Mouse (Mus musculus) brown adipose tissue, adult 24 weeks (tissue): ENCODE data around the gene D430041D05Rik. TPM values are rescaled to one million over a fixed set of nuclear protein-coding genes. Genes with fewer than 3 reads are reported as not detected.

Experiments
- H3K27ac ChIP-seq: fragments of 200-500 bp; replicated peaks from 2 replicates; pipeline ENCODE4 v1.5.1; 2012; ENCODE audit warnings: low read depth, mild to moderate bottlenecking, low read length
- H3K4me1 ChIP-seq: fragments of 200-500 bp; 2 replicates; pipeline ENCODE4 v1.6.1; 2012; ENCODE audit warnings: low read length, mixed read lengths; ENCODE audit not compliant: control insufficient read depth, insufficient read depth, insufficient read length
- H3K4me3 ChIP-seq: fragments of 200-500 bp; 2 replicates; pipeline ENCODE4 v1.5.1; 2012; ENCODE audit warnings: low read depth, mild to moderate bottlenecking, low read length, moderate library complexity; ENCODE audit not compliant: insufficient read depth
- polyA plus RNA-seq: library from polyadenylated mRNA; stranded (reverse); fragments of >200 nt; gene quantifications from 2 replicates; pipeline ENCODE4 v1.2.4, GENCODE M21; 2012; ENCODE audit not compliant: missing spikeins, insufficient read depth, insufficient read length

D430041D05Rik gene
- polyA plus RNA-seq, 1 experiment: 0.12 TPM

DNA sequence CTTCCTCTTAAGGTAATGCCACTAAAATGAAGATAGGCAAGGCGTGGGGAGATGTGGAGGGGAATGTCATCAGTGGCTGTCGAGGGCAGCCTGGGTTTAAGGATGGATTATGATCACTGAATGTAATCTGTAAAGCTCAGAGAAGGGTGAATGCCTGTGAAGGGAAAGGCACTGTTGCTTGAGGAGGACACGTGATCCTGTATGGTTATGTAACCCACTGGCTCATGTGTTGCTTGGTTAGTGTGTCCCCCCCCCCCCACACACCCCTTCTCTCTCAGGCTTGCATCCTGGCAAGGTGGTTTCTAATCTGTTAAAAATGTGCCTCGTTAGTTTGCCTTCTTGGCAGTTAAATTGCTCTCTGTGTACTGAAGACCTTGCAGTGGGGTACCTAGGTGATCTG is 173.7 kb downstream of the D430041D05Rik start:
- H3K4me3 ChIP-seq: no peak overlapping the region
- no peaks in the 10 kb centered on the region for H3K4me1 ChIP-seq
- no peak overlapping the region for H3K27ac ChIP-seq

GRCm38 (mm10) chr2:104230444-104230843 is 180.4 kb downstream of the D430041D05Rik start:
- no peaks in the 10 kb centered on the region for H3K4me1 ChIP-seq
- H3K27ac ChIP-seq: no peak overlapping the region
- no peak overlapping the region for H3K4me3 ChIP-seq

- Histone ChIP-seq H3K4me3 (no peak overlapping the region), H3K27ac (no peak overlapping the region), H3K4me1 (no peaks in the 10 kb centered on the region)
These were observed 184.8 kb downstream of the D430041D05Rik start for GRCm38 (mm10) chr2:104226057-104226456.

DNA sequence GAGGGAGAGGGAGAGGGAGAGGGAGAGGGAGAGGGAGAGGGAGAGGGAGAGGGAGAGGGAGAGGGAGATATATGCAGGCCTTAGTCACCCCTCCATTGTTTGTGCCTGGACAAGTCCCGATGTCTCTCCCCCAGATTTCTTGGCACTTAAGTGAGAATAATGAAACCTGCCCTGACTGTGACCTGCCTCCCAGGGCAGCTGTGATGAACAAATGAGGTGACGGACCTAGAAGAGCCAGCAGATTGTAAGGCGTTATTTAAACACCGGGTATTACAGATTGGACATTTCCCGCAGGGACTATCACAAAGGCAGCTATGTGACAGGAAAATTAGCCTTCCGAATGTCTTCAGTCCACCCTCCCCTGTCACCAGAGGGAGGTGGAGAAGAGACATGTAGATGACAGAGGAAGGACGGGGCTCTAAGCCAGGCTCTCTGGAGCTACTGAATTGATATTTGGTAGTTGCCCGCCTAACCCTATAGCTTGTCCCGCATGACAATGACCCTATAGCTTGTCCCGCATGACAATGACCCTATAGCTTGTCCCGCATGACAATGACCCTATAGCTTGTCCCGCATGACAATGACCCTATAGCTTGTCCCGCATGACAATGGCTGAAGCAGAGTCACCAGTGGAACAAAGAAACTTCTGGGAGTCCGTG is 191.0 kb downstream of the D430041D05Rik start:
- no peak overlapping the region for H3K27ac ChIP-seq
- H3K4me1 ChIP-seq: no peaks in the 10 kb centered on the region
- H3K4me3 ChIP-seq: no peak overlapping the region

GRCm38 (mm10) chr2:104218588-104219065 is 192.2 kb downstream of the D430041D05Rik start:
- no peak overlapping the region for H3K27ac ChIP-seq
- no peak overlapping the region for H3K4me3 ChIP-seq

DNA sequence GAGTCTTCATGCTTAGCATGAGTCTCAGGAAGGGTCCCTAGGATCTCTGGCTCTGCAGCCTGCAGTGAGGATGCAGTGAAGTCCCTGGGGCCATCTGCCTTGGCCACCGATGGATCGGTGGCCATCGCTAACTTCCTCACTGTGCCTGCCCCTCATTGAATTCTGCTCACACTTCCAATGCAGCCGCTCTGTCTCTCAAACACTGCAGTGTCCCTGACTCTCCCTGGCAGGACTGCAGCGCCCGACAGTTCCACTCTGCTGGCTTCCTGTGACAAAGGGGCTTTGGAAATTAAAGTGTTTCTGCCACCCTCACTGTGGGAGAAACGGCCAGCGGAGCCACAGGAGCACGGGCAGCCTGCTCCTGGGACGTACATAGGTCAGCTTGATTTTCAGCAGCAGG is 192.7 kb downstream of the D430041D05Rik start:
- Histone ChIP-seq H3K4me3 (no peak overlapping the region), H3K27ac (no peak overlapping the region), H3K4me1 (no peaks in the 10 kb centered on the region)

More at GRCm38 (mm10) chr2:104218588-104219065, 192.2 kb downstream of the D430041D05Rik start:
- no peaks in the 10 kb centered on the region for H3K4me1 ChIP-seq

DNA sequence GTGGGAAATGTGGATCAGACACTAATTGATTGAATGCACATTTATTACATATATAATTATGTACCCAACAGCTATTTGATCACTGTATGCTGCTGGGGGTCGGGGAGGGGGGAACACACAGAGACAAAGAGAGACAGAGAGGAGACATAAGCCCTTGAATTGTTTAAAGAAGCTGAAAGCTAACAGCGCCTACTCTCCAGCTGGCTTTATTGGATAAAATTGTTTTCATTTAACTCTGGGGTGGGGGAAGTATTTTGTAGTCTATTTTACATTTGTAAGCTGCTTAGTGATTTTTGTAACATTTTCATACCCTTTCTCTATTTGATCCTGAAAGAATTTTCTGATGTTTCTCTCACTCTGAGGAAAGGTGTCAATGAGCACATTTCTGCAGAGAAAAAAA is 201.4 kb downstream of the D430041D05Rik start:
- Histone ChIP-seq H3K4me3 (no peak overlapping the region), H3K4me1 (no peaks in the 10 kb centered on the region), H3K27ac (no peak overlapping the region)

DNA sequence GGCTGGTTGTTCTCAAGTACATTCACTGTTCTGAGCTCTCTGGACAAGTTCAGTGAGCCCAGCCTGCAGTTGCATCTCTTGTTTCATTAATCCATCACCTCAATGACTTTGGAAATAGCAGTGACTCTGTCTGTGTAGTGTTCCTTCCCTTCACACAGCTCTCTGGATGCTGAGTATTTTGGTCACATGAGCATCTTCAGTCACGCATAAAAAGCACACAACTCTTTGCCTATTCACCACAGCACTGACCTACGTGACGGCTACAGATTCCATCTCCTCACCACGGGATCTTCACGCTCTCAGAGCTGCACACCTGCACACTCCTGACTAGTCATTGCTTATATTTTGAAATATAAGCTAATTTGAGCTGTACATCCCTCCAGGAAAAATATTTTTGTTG is 202.4 kb downstream of the D430041D05Rik start:
- Histone ChIP-seq H3K27ac (no peak overlapping the region), H3K4me3 (no peak overlapping the region), H3K4me1 (no peaks in the 10 kb centered on the region)

- H3K4me1 ChIP-seq: no peaks in the 10 kb centered on the region
- no peak overlapping the region for H3K27ac ChIP-seq
- H3K4me3 ChIP-seq: no peak overlapping the region
These were observed 202.9 kb downstream of the D430041D05Rik start for GRCm38 (mm10) chr2:104207948-104208347.

DNA sequence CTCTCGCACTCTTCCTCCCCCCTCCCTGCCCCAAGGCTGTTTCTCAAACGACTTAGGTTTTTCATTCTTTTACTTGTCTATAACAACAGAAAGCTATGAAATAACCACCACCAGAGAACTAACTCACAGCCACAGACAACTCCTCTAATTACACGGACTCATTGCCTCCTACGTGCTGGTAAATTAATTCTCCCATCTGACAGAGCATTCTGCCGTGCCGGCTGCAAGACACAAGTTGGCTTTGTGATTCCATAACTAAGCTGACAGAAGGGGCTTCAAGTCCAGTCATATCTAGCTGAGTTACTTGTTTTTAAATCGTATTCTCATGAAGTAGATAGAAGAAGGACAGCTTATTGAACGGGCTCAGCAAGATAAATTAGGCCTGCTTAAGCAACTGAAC is 205.2 kb downstream of the D430041D05Rik start:
- Histone ChIP-seq H3K27ac (no peak overlapping the region), H3K4me1 (no peaks in the 10 kb centered on the region), H3K4me3 (no peak overlapping the region)

GRCm38 (mm10) chr2:104200211-104200610 is 210.6 kb downstream of the D430041D05Rik start:
- Histone ChIP-seq H3K4me1 (no peaks in the 10 kb centered on the region), H3K4me3 (no peak overlapping the region), H3K27ac (no peak overlapping the region)

GRCm38 (mm10) chr2:104198186-104198585 is 212.6 kb downstream of the D430041D05Rik start:
- Histone ChIP-seq H3K4me1 (no peaks in the 10 kb centered on the region), H3K27ac (no peak overlapping the region), H3K4me3 (no peak overlapping the region)

GRCm38 (mm10) chr2:104197281-104197680 is 213.5 kb downstream of the D430041D05Rik start:
- Histone ChIP-seq H3K4me1 (no peaks in the 10 kb centered on the region), H3K4me3 (no peak overlapping the region), H3K27ac (no peak overlapping the region)

DNA sequence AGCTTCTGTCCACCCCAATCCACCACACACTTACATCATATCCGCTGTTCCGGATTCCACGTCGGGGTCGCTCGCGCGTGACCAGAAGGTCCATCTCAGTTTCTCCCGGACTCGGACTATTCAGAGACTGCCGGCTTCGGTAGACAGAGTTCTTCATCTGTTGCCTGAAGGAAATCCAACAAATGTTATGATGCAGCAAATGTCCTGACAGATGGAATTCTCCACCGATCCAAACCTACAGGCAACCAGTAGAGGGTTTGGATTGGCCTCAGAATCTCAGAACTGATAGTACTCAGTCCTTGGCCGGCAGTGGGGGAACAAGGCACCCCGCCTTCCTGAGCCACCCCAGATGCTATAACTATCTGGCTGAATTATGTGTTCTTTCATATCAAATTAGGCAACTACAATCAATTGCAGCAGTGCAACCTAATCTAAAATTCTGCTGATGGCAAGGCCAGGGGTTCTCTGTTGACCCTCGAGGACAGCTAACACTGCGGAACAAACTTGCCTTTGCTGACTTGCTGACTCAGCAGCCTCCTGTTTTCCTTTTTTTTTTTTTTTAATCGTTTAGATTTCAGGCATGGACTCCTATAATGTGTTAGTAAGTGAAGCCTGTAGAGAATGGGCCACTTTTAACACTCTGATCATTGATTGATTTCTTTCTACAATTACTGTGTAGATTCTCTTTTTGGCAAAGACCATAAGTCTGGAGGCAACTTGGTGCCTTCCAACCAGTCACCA is 218.2 kb downstream of the D430041D05Rik start:
- no peak overlapping the region for H3K27ac ChIP-seq
- no peak overlapping the region for H3K4me3 ChIP-seq
- no peaks in the 10 kb centered on the region for H3K4me1 ChIP-seq

DNA sequence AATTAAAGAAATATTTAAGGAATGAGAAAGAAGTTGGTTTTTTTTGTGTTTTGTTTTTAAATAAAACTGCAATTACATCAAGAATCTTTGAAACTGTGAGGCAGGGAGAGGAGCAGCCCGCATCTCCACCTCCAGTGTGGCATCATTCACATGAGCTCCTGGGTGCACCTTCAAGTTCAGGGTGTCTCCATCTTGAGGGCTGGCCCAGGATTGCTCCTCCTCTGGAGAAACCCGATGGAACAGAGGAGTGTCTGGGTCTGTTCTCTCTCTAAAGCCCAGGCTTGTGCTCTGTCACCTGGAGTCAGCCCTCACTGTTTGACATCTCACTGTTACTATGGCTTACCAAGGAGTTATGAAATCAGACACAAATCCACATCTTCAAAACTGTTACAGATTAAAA is 219.1 kb downstream of the D430041D05Rik start:
- no peak overlapping the region for H3K4me3 ChIP-seq
- H3K4me1 ChIP-seq: no peaks in the 10 kb centered on the region
- H3K27ac ChIP-seq: no peak overlapping the region

DNA sequence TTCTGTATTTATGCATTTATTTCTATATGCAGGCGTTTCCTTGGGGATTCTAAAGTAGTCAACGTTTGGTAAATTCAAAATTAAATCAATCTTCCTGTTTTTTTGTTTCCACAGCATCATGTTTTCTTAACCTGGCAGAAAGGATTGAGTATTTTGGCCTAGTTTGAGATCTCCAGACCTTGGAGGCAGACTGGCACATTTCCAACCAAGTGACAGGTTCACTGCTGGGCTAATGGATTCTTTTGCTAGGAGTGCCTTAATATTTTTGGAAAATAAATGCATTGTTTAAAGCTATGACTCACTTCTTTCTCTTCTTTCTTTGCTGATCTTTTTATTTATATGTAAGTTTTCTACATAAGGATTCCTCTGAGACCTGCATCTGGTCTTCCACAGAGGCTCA is 222.0 kb downstream of the D430041D05Rik start:
- Histone ChIP-seq H3K27ac (no peak overlapping the region), H3K4me1 (no peaks in the 10 kb centered on the region), H3K4me3 (no peak overlapping the region)
